Mouse (Mus musculus): Measurements from ENCODE around the gene 1700067K01Rik. TPM values are rescaled to one million over a fixed set of nuclear protein-coding genes. Genes with fewer than 3 reads are reported as not detected.

1700067K01Rik gene
- polyA plus RNA-seq (2012; fragmentation: generic; extraction: Trizol) = 0.12 TPM
- long read RNA-seq, experiment 1 = 0 reads
- long read RNA-seq, experiment 2 = 0 reads

GRCm38 (mm10) chr8:84001281-84002000 is at the start of gene 1700067K01Rik:
TSS of gene 1700067K01Rik (plus strand) at chr8:84001502.
- Histone ChIP-seq H3K79me3 (ENCODE audit: low read depth) (peaks cover 13% of the 10 kb centered on the region), H3ac (ENCODE audit: control insufficient read depth, insufficient read length, low read depth) (no peak within 1 kb of the TSS), H3K4me3 (ENCODE audit: insufficient read depth, poor library complexity, severe bottlenecking) (no peak within 1 kb of the TSS), H3K27me3 (ENCODE audit: control insufficient read depth, insufficient read depth, insufficient read length) (no peaks in the 10 kb centered on the region), H3K36me3 (ENCODE audit: control insufficient read depth, insufficient read depth) (peaks cover 32% of the 10 kb centered on the region), H3K79me2 (ENCODE audit: control insufficient read depth, insufficient read depth) (peaks cover 18% of the 10 kb centered on the region)
- TF ChIP-seq MAX (IDR thresholded peaks at IDR 0.05) (no peak), MYOG (IDR thresholded peaks at IDR 0.05; ENCODE audit: control insufficient read depth, extremely low read depth, insufficient read length) (no peak), MYOD1 (IDR thresholded peaks at IDR 0.05; ENCODE audit: control insufficient read depth, insufficient read length, low read depth) (no peak), CTCF (IDR thresholded peaks at IDR 0.05; ENCODE audit: control insufficient read depth, insufficient read depth, insufficient read length) (no peak), FOSL1 (IDR thresholded peaks at IDR 0.05; ENCODE audit: insufficient read depth, low read length, poor library complexity, severe bottlenecking) (no peak), USF1 (IDR thresholded peaks at IDR 0.05; ENCODE audit: low read depth) (no peak), CEBPB (IDR thresholded peaks at IDR 0.05; ENCODE audit: low read depth) (no peak)

DNA sequence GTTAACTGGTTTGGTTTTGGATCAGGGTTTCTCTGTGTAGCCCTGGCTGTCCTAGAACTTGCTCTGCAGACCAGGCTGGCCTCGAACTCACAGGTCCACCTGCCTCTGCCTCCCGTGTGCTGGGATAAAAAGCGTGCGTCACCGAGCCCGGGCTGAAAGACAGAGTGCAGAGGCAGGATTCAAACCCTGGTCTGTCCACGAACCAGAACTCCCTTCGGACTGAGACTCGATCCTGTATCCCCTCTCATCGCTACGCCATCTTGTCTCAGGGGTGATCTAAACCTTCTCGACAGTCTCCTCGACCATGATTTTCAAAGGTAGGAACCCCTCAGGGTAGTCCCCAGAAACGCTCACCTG is 46.6 kb upstream of the 1700067K01Rik start:
- Histone ChIP-seq H3K79me2 (ENCODE audit: control insufficient read depth, insufficient read depth) (peaks cover 42% of the 10 kb centered on the region), H3K79me3 (ENCODE audit: low read depth) (peaks cover 22% of the 10 kb centered on the region), H3K36me3 (ENCODE audit: control insufficient read depth, insufficient read depth) (peaks cover 7% of the 10 kb centered on the region), H3ac (ENCODE audit: control insufficient read depth, insufficient read length, low read depth) (peak overlapping the region; percentile 8), H3K27me3 (ENCODE audit: control insufficient read depth, insufficient read depth, insufficient read length) (no peaks in the 10 kb centered on the region), H3K4me3 (ENCODE audit: insufficient read depth, poor library complexity, severe bottlenecking) (peak overlapping the region; percentile 28)
- TF ChIP-seq CTCF (IDR thresholded peaks at IDR 0.05; ENCODE audit: control insufficient read depth, insufficient read depth, insufficient read length) = no peak
- no peak for TF ChIP-seq MAX (IDR thresholded peaks at IDR 0.05)
- TF ChIP-seq CEBPB (IDR thresholded peaks at IDR 0.05; ENCODE audit: low read depth) = no peak
- TF ChIP-seq MYOD1 (IDR thresholded peaks at IDR 0.05; ENCODE audit: control insufficient read depth, insufficient read length, low read depth) = no peak
- no peak for TF ChIP-seq USF1 (IDR thresholded peaks at IDR 0.05; ENCODE audit: low read depth)
- no peak for TF ChIP-seq MYOG (IDR thresholded peaks at IDR 0.05; ENCODE audit: control insufficient read depth, extremely low read depth, insufficient read length)
- no peak for TF ChIP-seq FOSL1 (IDR thresholded peaks at IDR 0.05; ENCODE audit: insufficient read depth, low read length, poor library complexity, severe bottlenecking)

- no peaks in the 10 kb centered on the region for H3K27me3 ChIP-seq (ENCODE audit: control insufficient read depth, insufficient read depth, insufficient read length)
- peak; percentile 96 for TF ChIP-seq CTCF (IDR thresholded peaks at IDR 0.05; ENCODE audit: control insufficient read depth, insufficient read depth, insufficient read length)
- no peak for TF ChIP-seq MYOD1 (IDR thresholded peaks at IDR 0.05; ENCODE audit: control insufficient read depth, insufficient read length, low read depth)
- TF ChIP-seq CEBPB (IDR thresholded peaks at IDR 0.05; ENCODE audit: low read depth) = no peak
- peak; percentile 38 for TF ChIP-seq MAX (IDR thresholded peaks at IDR 0.05)
- peak within 1 kb of the TSS; percentile 66 for H3K4me3 ChIP-seq (ENCODE audit: insufficient read depth, poor library complexity, severe bottlenecking)
Measured at GRCm38 (mm10) chr8:83955106-83955957, 46.0 kb upstream of the 1700067K01Rik start, which contains the start of the genes Gm10644 and Asf1b. TSS of gene Gm10644 (minus strand) at chr8:83955205. TSS of gene Asf1b (plus strand) at chr8:83955507.

GRCm38 (mm10) chr8:83955958-83956218 is 45.4 kb upstream of the 1700067K01Rik start:
- no peak for TF ChIP-seq CEBPB (IDR thresholded peaks at IDR 0.05; ENCODE audit: low read depth)
- no peak for TF ChIP-seq MYOD1 (IDR thresholded peaks at IDR 0.05; ENCODE audit: control insufficient read depth, insufficient read length, low read depth)
- no peak for TF ChIP-seq FOSL1 (IDR thresholded peaks at IDR 0.05; ENCODE audit: insufficient read depth, low read length, poor library complexity, severe bottlenecking)
- no peak for TF ChIP-seq MAX (IDR thresholded peaks at IDR 0.05)
- no peak for TF ChIP-seq USF1 (IDR thresholded peaks at IDR 0.05; ENCODE audit: low read depth)
- TF ChIP-seq CTCF (IDR thresholded peaks at IDR 0.05; ENCODE audit: control insufficient read depth, insufficient read depth, insufficient read length) = no peak
- TF ChIP-seq MYOG (IDR thresholded peaks at IDR 0.05; ENCODE audit: control insufficient read depth, extremely low read depth, insufficient read length) = no peak
- peaks cover 27% of the 10 kb centered on the region for H3K79me3 ChIP-seq (ENCODE audit: low read depth)

More at GRCm38 (mm10) chr8:83955106-83955957, 46.0 kb upstream of the 1700067K01Rik start, which contains the start of the genes Gm10644 and Asf1b:
- peaks cover 25% of the 10 kb centered on the region for H3K79me3 ChIP-seq (ENCODE audit: low read depth)
- H3K79me2 ChIP-seq (ENCODE audit: control insufficient read depth, insufficient read depth) = peaks cover 48% of the 10 kb centered on the region
- peak within 1 kb of the TSS; percentile 72 for H3ac ChIP-seq (ENCODE audit: control insufficient read depth, insufficient read length, low read depth)
- peaks cover 14% of the 10 kb centered on the region for H3K36me3 ChIP-seq (ENCODE audit: control insufficient read depth, insufficient read depth)

DNA sequence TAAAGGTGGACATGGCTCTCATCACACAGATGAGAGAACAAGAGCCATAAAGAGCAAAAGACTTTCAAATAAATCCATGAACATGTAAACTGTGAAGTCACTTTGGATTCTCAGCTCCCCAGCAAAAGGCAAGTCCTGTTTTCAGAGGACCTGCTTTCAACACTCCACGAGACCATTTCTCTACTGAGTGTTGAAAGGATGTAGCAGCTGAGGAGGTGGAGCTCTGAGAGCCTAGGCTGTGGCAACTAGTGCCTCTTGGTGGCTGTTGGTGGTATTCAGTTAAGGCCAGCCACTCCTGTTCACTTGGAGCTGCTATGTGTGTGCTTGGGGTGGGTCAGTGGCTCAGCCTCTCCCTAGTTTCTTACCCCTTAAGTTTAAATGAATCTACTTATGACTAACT is 44.5 kb upstream of the 1700067K01Rik start:
- Histone ChIP-seq H3K79me3 (ENCODE audit: low read depth) (peaks cover 27% of the 10 kb centered on the region), H3K4me3 (ENCODE audit: insufficient read depth, poor library complexity, severe bottlenecking) (peak overlapping the region; percentile 66), H3ac (ENCODE audit: control insufficient read depth, insufficient read length, low read depth) (peak overlapping the region; percentile 70), H3K27me3 (ENCODE audit: control insufficient read depth, insufficient read depth, insufficient read length) (no peaks in the 10 kb centered on the region), H3K36me3 (ENCODE audit: control insufficient read depth, insufficient read depth) (peaks cover 17% of the 10 kb centered on the region), H3K79me2 (ENCODE audit: control insufficient read depth, insufficient read depth) (peaks cover 62% of the 10 kb centered on the region)
- no peak for TF ChIP-seq CEBPB (IDR thresholded peaks at IDR 0.05; ENCODE audit: low read depth)
- TF ChIP-seq MAX (IDR thresholded peaks at IDR 0.05) = no peak
- TF ChIP-seq FOSL1 (IDR thresholded peaks at IDR 0.05; ENCODE audit: insufficient read depth, low read length, poor library complexity, severe bottlenecking) = no peak
- peak; percentile 50 for TF ChIP-seq MYOD1 (IDR thresholded peaks at IDR 0.05; ENCODE audit: control insufficient read depth, insufficient read length, low read depth)
- no peak for TF ChIP-seq MYOG (IDR thresholded peaks at IDR 0.05; ENCODE audit: control insufficient read depth, extremely low read depth, insufficient read length)

More at GRCm38 (mm10) chr8:83955958-83956218, 45.4 kb upstream of the 1700067K01Rik start:
- peaks cover 17% of the 10 kb centered on the region for H3K36me3 ChIP-seq (ENCODE audit: control insufficient read depth, insufficient read depth)
- no peaks in the 10 kb centered on the region for H3K27me3 ChIP-seq (ENCODE audit: control insufficient read depth, insufficient read depth, insufficient read length)
- peak overlapping the region; percentile 72 for H3ac ChIP-seq (ENCODE audit: control insufficient read depth, insufficient read length, low read depth)
- H3K4me3 ChIP-seq (ENCODE audit: insufficient read depth, poor library complexity, severe bottlenecking) = peak overlapping the region; percentile 66
- peaks cover 53% of the 10 kb centered on the region for H3K79me2 ChIP-seq (ENCODE audit: control insufficient read depth, insufficient read depth)
